Mouse (Mus musculus) limb, embryonic 11.5 days (tissue): ENCODE measurements at regions not wholly inside any gene's neighbourhood (a gene's known extent, or its start where the extent isn't known, plus 50 kb on each side); places are given as distances from the start of the nearest gene placed in this dataset.

ENCODE experiments used
- ATAC-seq: fragments of 200-750 bp; cut with Nextera tagmentation; 2 replicates; pipeline ENCODE4 v1.8.0; 2017; ENCODE audit warnings: low read depth; ENCODE audit not compliant: insufficient number of reproducible peaks, low FRiP score, low TSS enrichment
- DNase-seq: peaks from one replicate; pipeline ENCODE4 v3.0.0-alpha.2; 2015; ENCODE audit warnings: low spot score
- H3K27ac ChIP-seq: fragments of 300-500 bp; sonication (generic); replicated peaks from 2 replicates; pipeline ENCODE4 v1.5.1; 2014; ENCODE audit warnings: low read depth, mild to moderate bottlenecking, low read length
- H3K27me3 ChIP-seq: fragments of 300-500 bp; sonication (generic); 2 replicates; pipeline ENCODE4 v1.6.1; 2014; ENCODE audit warnings: mild to moderate bottlenecking, low read length, mixed read lengths; ENCODE audit not compliant: control insufficient read depth, insufficient read depth
- H3K36me3 ChIP-seq: fragments of 300-500 bp; sonication (generic); 2 replicates; pipeline ENCODE4 v1.6.1; 2014; ENCODE audit warnings: mild to moderate bottlenecking, low read length, moderate library complexity, mixed read lengths; ENCODE audit not compliant: control insufficient read depth, insufficient read depth
- H3K4me1 ChIP-seq: fragments of 300-500 bp; sonication (generic); 2 replicates; pipeline ENCODE4 v1.6.1; 2014; ENCODE audit warnings: low read length, mixed read lengths; ENCODE audit not compliant: control insufficient read depth, insufficient read depth
- H3K4me2 ChIP-seq: fragments of 300-500 bp; sonication (generic); 2 replicates; pipeline ENCODE4 v1.6.1; 2014; ENCODE audit warnings: low read depth, mild to moderate bottlenecking, moderate library complexity; ENCODE audit not compliant: severe bottlenecking
- H3K4me3 ChIP-seq: fragments of 300-500 bp; sonication (generic); 2 replicates; pipeline ENCODE4 v1.5.1; 2014; ENCODE audit warnings: low read depth, low read length
- H3K9ac ChIP-seq: fragments of 300-500 bp; sonication (generic); 2 replicates; pipeline ENCODE4 v1.6.1; 2014; ENCODE audit warnings: mild to moderate bottlenecking, low read length
- H3K9me3 ChIP-seq: fragments of 300-500 bp; sonication (generic); 2 replicates; pipeline ENCODE4 v1.6.1; 2016; ENCODE audit warnings: low read length; ENCODE audit not compliant: control insufficient read depth
- WGBS: fragments of 180-500 bp; shearing (Covaris S2); extraction: QIAGEN DNeasy Blood & Tissue Kit; methylation state at CpG from one replicate; pipeline ENCODE4 v1.1.7; 2014; 5-methylcytosine and 5-hydroxymethylcytosine counted together

- Histone ChIP-seq H3K4me2 (no peak overlapping the region), H3K27ac (no peak overlapping the region)
- 88% methylated on average over 9 of the region's 9 CpGs for WGBS
These were observed 147.5 kb upstream of the Spred2 start for GRCm38 (mm10) chr11:19776473-19777200.

GRCm38 (mm10) chr11:19778191-19778590 is 146.0 kb upstream of the Spred2 start:
- H3K27me3 ChIP-seq, result 0 out of 2 replicates have a peak, but pooled peaks cover 2% of the 10 kb centered on the region
- H3K4me2 ChIP-seq, result no peak overlapping the region
- DNase-seq (no peak), ATAC-seq (no peak)
- H3K36me3 ChIP-seq, result no peaks in the 10 kb centered on the region
- H3K4me3 ChIP-seq, result no peak overlapping the region
- no peaks in the 10 kb centered on the region for H3K9me3 ChIP-seq
- H3K27ac ChIP-seq, result no peak overlapping the region
- peaks cover 4% of the 10 kb centered on the region; the same call in 1 of the 2 replicates for H3K4me1 ChIP-seq
- 86% methylated on average over 2 of the region's 2 CpGs for WGBS
- no peak overlapping the region for H3K9ac ChIP-seq

More at GRCm38 (mm10) chr11:19776473-19777200, 147.5 kb upstream of the Spred2 start:
- DNase-seq (no peak), ATAC-seq (no peak)
- H3K9me3 ChIP-seq, result no peaks in the 10 kb centered on the region
- no peak overlapping the region for H3K9ac ChIP-seq
- peaks cover 4% of the 10 kb centered on the region; the same call in 1 of the 2 replicates for H3K4me1 ChIP-seq
- no peak overlapping the region for H3K4me3 ChIP-seq
- no peaks in the 10 kb centered on the region for H3K36me3 ChIP-seq
- H3K27me3 ChIP-seq, result 0 out of 2 replicates have a peak, but pooled peaks cover 2% of the 10 kb centered on the region

- no peaks in the 10 kb centered on the region for H3K36me3 ChIP-seq
- H3K4me2 ChIP-seq, result no peak overlapping the region
- 33% methylated on average over 14 of the region's 14 CpGs for WGBS
- no peaks in the 10 kb centered on the region for H3K9me3 ChIP-seq
- ATAC-seq, result peak; percentile 31; the same call in 1 of the 2 replicates
- DNase-seq, result peak; percentile 63
- H3K27me3 ChIP-seq, result 0 out of 2 replicates have a peak, but pooled peaks cover 5% of the 10 kb centered on the region
- no peak overlapping the region for H3K27ac ChIP-seq
- H3K9ac ChIP-seq, result no peak overlapping the region
- no peak overlapping the region for H3K4me3 ChIP-seq
- H3K4me1 ChIP-seq, result 0 out of 2 replicates have a peak, but pooled peaks cover 3% of the 10 kb centered on the region
These were observed 139.1 kb upstream of the Spred2 start for GRCm38 (mm10) chr11:19785110-19785509.

GRCm38 (mm10) chr11:19796950-19797670 is 127.1 kb upstream of the Spred2 start:
- Histone ChIP-seq H3K9ac (no peak overlapping the region), H3K4me3 (no peak overlapping the region), H3K9me3 (no peaks in the 10 kb centered on the region), H3K27me3 (no peaks in the 10 kb centered on the region), H3K27ac (no peak overlapping the region), H3K4me2 (no peak overlapping the region), H3K4me1 (no peaks in the 10 kb centered on the region), H3K36me3 (no peaks in the 10 kb centered on the region)
- WGBS, result 82% methylated on average over 4 of the region's 4 CpGs
- DNase-seq, result no peak
- ATAC-seq, result no peak

- H3K9me3 ChIP-seq, result no peaks in the 10 kb centered on the region
- no peak for DNase-seq
- peaks cover 6% of the 10 kb centered on the region; the same call in 1 of the 2 replicates for H3K4me1 ChIP-seq
- H3K36me3 ChIP-seq, result no peaks in the 10 kb centered on the region
- no peak overlapping the region for H3K4me3 ChIP-seq
- no peak overlapping the region for H3K9ac ChIP-seq
- H3K27me3 ChIP-seq, result no peaks in the 10 kb centered on the region
- H3K4me2 ChIP-seq, result no peak overlapping the region
- no peak for ATAC-seq
- H3K27ac ChIP-seq, result no peak overlapping the region
- WGBS, result 88% methylated on average over 7 of the region's 7 CpGs
These were observed 114.8 kb upstream of the Spred2 start for GRCm38 (mm10) chr11:19809359-19809758.

- Histone ChIP-seq H3K27ac (no peak overlapping the region), H3K27me3 (no peaks in the 10 kb centered on the region), H3K36me3 (no peaks in the 10 kb centered on the region), H3K4me3 (no peak overlapping the region), H3K9me3 (no peaks in the 10 kb centered on the region), H3K4me1 (peaks cover 6% of the 10 kb centered on the region; the same call in 1 of the 2 replicates), H3K4me2 (no peak overlapping the region), H3K9ac (0 out of 2 replicates have a peak overlapping the region, but pooled peaks have one; percentile 4)
- WGBS, result 20% methylated on average over 11 of the region's 12 CpGs
- ATAC-seq (no peak), DNase-seq (no peak)
These were observed 112.7 kb upstream of the Spred2 start for GRCm38 (mm10) chr11:19811271-19811991.

GRCm38 (mm10) chr11:19811992-19812690 is 112.0 kb upstream of the Spred2 start:
- no peak for DNase-seq
- no peak for ATAC-seq
- Histone ChIP-seq H3K4me2 (no peak overlapping the region), H3K9ac (0 out of 2 replicates have a peak overlapping the region, but pooled peaks have one; percentile 4), H3K27ac (no peak overlapping the region), H3K4me1 (peaks cover 6% of the 10 kb centered on the region; the same call in 1 of the 2 replicates), H3K27me3 (no peaks in the 10 kb centered on the region), H3K36me3 (no peaks in the 10 kb centered on the region), H3K4me3 (no peak overlapping the region), H3K9me3 (no peaks in the 10 kb centered on the region)
- WGBS, result 18% methylated on average over 10 of the region's 10 CpGs
